Mouse (Mus musculus) lung, postnatal 0 days (tissue): ENCODE data around the gene Vpreb3.

Source experiments
- CTCF ChIP-seq: IDR thresholded peaks from 2 replicates; pipeline ENCODE4 v1.5.1; 2016; ENCODE audit warnings: antibody characterized with exemption, mild to moderate bottlenecking
- EP300 ChIP-seq: IDR thresholded peaks from 2 replicates; pipeline ENCODE4 v1.6.1; 2016; ENCODE audit warnings: antibody characterized with exemption, mild to moderate bottlenecking, control low read depth

DNA sequence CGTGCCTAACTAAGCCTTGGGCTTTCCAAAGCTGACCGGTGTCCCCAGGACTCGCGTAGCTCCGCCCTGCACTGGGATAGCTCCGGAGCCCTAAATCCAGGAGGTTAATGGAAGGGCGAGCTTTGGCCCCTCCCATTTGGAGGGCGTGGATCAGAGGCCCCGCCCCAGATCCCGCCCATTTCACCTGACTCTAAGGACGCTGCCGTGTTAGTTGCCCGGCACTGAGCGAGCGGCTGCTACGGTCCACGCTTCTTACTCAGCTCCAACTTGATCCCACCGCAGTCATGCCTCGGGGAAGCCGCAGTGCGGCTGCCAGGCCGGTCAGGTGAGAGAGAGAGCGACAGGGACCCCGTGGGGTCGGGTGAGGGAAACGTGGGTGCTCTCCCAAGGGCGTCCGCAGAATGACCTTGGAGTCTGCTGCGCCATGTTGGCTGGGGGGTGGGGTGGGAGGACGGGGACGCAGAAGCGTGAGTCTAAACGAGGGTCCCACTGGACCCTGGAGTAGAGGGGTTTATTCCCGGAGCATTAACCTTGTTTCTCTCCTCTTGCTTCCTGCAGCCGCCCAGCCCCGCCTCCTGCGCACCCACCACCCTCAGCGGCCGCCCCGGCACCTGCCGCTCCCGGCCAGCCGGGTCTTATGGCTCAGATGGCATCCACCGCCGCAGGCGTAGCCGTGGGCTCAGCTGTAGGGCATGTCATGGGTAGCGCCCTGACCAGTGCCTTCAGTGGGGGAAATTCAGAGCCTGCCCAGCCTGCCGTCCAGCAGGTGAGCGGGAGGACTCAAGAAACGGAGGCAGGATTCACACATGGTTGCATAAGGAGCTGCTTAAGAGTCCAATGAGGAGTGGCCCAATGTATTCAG lies 6.9 kb upstream of the Vpreb3 start, which contains the start of gene Mmp11:
- no peak for TF ChIP-seq CTCF
- no peak for TF ChIP-seq EP300
